Mouse (Mus musculus) central nervous system, embryonic 11.5 days (tissue): ENCODE results near the gene Aspg. TPM values are rescaled to one million over a fixed set of nuclear protein-coding genes. Genes with fewer than 3 reads are reported as not detected.

Experiments used
- polyA plus RNA-seq: library from polyadenylated mRNA; depleted of rRNA; stranded (reverse); fragments of >200 nt; gene quantifications from 2 replicates; pipeline ENCODE4 v1.2.3, GENCODE M21; 2012; rRNA removed

The Aspg gene
- 1.5 and 2.6 TPM in 2 replicates for polyA plus RNA-seq

GRCm38 (mm10) chr12:112106541-112106971 is at the start of gene Aspg:
Gene Aspg (plus strand): TSS chr12:112106679.

DNA sequence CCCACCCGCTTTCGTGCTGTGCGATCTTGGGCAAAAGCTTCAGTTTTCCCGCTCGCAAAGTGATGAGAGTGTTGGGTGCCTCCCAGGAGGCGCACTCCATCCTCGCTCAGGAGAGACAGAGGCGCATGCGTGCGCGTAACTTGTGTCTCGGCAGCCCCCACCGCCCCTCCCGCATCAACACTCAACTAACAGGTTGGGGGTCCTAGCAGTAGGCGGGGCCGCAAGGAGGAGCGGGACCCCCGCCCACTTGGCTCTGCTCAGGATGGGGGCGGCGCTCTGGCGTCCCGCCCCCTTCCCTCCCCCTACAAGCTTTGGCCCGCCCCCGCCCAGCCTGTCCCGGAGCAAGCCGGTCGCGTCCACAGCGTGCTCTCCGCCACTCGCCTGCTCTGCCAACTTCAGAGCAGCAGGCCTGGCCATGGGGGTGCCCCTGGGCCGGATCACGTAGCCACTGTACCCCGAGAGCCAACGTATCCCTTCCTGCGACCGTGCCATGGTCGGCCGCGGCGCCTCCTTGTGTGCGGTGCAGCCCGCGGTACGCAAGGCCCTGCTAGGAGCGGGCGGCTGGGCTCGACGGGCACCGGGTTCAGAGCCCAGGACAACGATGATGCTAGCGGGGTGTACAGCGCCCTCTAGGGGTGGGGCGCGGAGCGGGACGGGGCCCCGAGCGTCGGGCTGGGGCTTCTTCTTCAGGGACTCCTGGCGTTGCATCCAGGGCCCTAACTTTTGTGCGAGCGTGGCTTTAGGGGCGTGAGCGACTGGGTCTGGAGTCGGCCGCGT is 39.6 kb downstream of the Aspg start, which contains the start of gene Kif26a:
Kif26a (plus strand) TSS at position 334 of the 777 bp plus-strand sequence.

Other genes with a start within 250 kb of the Aspg start
- gene Ppp1r13b, start 198.6 kb upstream of the Aspg start, polyA plus RNA-seq = 5.6 and 8.7 TPM in 2 replicates
- 164 and 284 TPM in 2 replicates for gene Atp5mpl, start 139.7 kb upstream of the Aspg start, polyA plus RNA-seq
- 1.8 and 2.0 TPM in 2 replicates for gene Tdrd9, start 135.1 kb upstream of the Aspg start, polyA plus RNA-seq
- gene Rd3l, start 125.4 kb upstream of the Aspg start, polyA plus RNA-seq = not detected in 2 replicates
- 15.9 and 17.4 TPM in 2 replicates for gene Kif26a, start 39.5 kb downstream of the Aspg start, polyA plus RNA-seq